Mouse (Mus musculus): ENCODE data around the gene Ahrr.

The Ahrr gene

DNA sequence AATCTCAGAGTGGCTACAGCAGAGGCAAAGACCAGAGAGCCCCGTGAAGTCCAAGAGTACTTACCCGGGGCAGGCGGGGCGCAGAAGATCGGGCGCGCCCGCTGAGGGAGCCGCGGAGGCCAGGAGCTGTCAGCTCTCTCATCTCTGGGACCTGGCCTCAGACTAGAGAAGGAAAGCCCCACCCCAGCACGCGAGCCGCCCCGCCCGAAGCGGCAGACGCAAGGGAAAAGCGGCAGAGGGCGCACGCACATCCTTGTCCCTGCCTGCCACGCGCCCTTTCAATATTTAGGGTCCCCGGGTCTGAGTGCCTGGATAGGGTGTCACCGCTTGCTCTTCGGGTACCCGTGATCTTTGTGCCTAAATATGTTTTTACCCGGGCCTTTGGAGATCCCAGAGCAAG, at the start of gene Ahrr:
Gene Ahrr, minus strand, starts transcription at position 165 of the 400 bp plus-strand sequence.
- peak; percentile 13 to 18 for DNase-seq

DNA sequence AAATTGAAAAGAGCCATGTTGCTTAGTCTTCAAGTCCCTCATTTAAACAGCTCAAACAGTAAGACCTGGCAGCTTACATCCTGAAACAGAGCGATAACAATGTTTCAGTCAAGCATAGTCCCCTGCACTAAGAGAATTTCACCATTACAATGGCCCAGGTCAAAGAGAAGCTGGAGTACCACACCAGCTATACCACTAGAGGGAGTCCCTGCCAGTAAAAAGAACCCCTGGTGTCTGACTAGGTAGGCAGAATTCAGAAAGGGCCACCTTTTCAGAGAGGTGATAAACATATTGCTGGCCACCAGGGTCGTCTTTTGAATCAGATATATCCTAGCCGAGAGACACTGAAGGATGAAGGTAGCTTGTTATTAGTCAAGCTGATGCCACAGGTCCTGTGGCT, 48.9 kb upstream of the Ahrr start:
- DNase-seq: no peak

DNA sequence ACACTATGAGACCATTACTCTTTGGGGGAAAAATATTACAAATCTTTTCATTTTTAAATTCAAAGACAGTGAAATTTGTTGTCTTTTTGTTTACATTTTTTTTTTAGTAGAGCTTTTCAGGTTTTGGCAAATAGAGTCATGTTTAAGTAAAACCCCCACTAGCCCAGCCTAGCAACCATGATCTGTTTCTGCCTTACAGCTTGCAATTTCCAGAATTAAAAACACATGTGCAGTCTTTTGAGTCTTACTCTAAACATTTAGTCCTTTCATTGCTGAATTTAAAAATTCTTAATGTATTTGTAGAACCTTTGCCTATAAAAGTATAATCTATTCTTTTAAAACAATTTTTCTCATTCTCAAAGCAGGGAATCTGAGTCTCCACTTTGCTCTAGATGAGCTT, 37.2 kb upstream of the Ahrr start:
- DNase-seq: no peak

DNA sequence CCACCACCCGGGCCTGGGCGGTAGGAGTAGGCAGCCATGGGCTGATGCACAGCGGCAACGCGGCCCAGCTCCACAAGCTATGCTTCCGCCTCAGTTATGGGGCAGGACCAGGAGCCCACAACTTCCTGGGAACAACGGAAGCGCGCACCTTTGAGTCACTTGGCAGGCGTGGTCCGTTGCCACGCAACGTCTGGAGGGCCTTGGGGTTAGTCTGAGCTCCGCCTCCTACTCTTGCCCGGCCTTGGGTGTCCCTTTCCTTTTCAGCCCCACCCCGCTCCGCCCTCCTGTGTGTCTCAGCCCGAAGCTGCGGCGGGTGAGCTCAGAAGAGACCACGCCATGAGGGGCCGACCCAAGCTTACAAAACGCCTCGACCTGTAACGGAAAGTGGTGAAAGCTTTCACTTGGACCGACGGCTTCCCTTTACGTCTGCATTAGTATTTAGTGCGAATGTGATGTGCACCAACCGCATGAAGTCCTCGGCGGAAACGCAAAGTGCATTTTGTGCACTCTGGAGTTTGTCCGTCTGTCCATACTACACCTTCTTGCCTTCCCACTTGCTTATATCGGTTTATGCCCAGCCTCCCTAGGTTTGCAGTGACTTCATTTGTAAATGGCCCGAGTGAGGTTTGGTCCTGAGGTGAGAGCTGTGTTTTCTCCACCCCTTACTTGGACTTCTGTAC, 25.2 kb upstream of the Ahrr start, which contains the start of gene Pdcd6:
Gene Pdcd6, minus strand, starts transcription at position 411 of the 680 bp plus-strand sequence.
- peak; percentile 91 to 94 for DNase-seq

DNA sequence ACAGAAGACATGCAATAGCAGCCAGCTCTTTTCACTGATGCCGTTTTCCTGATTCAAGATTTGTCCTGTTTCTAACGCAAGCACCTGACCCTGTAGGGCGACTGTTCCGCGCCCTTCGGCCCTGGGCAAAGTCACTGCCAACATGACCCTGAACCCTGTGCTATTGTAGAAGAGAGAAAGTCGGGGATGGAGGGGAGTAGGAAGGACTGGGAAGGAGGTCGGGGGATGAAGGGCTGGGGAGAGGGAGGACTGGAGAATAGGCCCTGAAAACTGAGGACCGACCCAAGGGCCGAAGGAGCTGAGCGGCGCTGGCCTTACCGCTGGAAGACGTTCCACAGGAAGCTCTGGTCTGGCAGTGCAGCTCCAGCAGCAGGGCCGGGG, 24.6 kb upstream of the Ahrr start:
- no peak for DNase-seq

DNA sequence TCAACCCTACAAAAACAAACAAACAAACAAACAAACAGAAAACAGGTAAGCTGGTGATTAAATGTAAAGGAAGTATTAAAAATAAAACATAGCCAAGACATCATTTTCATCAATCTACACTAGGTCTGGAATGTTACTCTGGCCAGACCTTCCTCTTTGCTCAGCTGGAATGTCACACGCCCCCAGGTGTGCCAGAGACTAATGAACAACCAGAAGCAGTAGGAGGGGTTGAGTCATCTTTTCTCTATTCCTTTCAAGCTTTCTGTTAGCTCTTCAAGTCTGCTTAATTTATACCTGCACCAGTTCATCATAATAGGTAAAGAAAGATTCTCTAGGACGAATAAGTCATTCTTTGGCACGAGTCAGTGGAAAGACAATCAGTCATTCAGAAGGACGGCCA, 24.3 kb upstream of the Ahrr start:
- no peak for DNase-seq

DNA sequence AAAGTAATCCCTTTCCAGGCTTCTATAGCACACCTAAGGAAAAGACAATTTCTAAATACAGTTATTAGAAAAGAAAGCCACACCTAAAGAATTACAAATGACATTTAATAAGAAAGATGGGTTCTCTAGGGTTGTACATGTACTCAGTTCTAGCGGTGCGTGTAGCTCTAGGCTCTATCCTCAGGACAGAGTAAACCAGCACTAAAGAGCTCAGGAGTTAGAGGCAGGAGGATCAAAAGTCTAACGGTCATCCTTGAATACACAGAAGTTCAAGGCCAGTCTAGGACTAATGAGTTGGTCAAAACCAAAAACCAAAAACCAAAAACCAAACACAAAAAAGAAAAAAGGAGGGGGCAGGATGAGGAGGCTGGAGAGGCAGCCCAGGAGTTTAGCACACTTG, 22.5 kb upstream of the Ahrr start:
- DNase-seq: no peak

DNA sequence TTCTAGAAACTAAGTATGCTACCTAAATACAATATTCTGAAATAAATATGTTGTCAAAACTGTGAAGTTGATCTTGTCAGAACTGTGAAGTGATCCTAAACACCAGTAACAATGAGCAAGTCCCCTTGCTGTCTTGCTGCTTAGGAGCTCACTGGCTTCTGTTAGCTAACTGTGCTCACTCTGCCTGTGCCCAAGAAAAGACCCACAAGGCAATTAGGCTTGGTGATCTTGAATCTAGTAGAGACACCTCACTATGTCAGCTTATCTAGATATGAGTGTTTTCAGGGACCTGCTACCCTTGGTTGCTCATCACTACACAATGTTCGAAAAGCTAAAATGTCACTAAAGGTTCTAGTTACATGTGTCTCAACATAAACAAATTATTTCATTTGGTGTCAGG, 13.6 kb upstream of the Ahrr start:
- no peak for DNase-seq

DNA sequence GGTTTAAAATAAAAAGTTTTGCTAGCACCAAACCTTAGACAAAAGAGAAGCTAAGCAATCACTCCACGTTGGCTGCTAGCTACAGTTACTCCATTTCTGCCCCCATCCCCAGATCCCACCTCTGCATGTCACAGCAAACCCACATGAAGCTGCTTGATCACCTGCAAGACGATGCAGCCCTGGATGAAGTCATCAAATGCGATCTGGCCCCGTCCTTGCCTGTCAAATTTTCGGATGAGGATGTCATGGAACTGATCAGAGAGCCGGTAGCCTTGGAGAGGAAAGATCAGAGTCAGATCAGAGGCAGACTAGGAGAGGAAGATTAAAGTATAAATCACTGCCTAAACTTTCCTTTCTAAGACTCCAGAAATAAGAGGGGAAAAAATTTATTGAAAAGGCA, 13.2 kb upstream of the Ahrr start:
- no peak for DNase-seq

DNA sequence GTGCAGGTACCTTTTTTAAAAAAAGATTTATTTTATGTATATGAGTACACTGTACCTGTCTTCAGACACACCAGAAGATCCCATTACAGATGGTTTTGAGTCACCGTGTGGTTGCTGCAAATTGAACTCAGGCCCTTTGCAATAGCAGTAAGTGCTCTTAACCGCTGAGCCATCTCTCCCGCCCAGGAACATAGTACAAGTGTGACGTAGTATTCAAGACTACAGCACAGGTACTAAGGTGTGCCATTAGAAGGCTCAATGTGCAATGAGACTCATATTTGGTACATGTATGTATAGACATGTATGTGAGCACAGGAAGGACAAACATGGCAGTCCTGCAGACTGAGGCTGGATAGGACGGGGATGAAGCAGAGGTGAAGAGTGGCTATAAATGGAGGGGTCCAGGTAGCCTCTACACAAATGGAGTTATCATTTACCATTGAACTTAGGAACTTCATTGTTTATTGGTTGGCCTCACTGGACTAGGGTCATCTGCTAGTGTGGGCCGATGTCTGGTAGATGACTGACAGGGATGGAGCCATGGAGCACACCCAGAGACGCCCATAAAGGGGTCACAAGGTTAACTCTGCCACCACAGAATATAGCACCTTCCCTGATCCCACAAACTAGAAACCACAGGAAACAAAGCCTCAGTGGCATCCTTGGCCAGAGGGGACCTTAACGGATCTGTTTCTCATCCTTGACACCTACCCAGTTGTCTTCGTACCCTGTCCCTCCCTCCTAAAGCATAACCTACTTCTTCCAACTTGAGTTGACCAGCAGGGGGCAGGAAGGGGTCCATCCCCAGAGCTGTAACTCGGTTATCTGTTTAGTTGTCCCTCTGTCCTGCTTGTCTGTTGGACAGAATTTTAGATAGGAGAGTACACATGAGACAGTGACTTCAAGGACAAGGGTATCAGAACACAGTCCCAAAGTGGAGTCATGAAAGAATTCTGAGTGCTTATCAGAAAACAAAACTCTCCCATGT, 10.2 kb upstream of the Ahrr start:
- no peak for DNase-seq

DNA sequence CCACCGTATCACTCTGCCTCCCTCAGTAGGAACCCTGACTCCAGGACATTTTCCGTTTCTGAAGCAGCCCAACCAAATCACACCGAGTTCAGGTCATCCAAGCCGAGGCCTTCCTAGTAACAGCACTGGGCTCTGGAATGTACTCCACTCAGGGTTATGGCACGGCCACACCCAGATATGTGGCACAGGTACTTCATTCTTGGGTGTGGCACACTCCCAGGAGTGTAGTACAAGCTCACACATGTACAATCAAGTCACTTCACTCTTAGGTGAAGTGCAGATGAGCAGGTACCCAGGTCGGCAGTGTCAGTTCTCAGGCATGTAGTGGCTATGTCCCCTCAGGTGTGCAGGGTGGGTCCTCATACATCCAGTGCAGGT, 9.5 kb upstream of the Ahrr start:
- no peak for DNase-seq

DNA sequence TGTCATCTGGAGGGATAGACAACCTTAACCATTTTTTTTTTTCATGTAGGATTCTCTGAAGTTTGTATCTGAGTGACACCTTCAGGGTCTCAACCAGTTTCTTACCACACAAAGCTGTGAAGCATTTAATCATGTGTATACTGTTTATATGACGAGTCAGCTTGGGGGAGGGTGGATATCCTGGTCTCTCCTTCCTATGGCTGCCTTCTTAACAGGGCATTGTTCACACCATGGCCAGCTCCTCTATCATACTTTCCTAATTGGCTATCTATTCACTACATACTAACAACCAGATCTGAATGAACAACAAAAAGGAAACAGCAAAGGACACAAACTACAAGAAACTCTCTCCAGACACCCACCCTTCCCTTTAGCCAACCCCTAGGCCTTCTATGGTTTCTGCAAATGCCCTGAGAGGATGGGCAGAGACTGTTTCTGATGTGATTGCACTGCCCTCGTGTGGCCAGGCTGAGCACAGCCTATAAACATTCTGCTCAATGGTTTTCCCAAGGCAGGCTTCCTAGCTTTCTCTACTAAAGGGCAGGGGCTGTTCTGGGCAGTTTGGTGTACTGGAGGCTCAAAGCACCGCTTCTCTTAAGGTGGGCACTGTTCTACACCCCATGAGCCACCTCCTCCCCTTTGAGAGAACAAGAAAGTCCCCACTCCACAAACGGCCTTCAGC, 8.9 kb upstream of the Ahrr start:
- DNase-seq: peak in 1 of 2 experiments; percentile 11

DNA sequence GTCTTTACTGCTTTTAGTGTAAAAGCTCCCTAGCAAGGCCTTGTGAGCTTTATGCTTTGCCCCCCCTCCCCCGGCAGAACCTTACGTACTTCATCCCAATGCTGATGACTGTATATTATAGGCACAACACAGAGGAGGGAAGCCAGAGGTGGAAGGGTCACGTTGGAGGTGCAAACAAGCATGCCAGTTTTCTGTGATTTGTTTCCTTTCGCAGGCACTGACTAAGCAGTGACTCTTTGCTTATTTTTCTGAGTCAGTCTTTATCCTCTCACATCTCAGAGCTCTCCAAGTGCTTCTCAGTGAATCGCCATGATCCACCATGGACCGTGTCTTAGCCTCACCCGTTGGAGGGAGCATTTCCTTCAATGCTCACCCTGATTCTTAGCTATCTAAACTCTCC, 4.2 kb upstream of the Ahrr start:
- DNase-seq: no peak

DNA sequence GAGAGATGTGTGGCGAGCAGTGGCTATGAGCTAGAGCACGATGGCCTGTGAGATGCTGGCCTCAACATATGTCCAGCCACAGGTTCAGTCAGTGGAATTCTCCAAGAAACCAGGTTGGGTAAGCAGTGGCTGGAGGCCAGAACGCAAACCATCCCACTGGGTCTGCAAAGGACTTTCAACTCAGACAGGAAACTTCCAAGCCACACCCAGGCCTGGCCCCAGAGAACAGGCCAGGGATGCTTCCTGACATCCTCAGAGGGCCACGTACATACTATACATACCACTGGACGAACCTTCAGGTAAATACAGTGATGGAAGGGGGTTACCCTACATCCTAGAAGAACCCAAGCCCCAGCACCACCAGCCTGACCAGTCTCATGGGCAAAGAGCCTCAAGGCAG, 2.5 kb downstream of the Ahrr start:
- no peak for DNase-seq

DNA sequence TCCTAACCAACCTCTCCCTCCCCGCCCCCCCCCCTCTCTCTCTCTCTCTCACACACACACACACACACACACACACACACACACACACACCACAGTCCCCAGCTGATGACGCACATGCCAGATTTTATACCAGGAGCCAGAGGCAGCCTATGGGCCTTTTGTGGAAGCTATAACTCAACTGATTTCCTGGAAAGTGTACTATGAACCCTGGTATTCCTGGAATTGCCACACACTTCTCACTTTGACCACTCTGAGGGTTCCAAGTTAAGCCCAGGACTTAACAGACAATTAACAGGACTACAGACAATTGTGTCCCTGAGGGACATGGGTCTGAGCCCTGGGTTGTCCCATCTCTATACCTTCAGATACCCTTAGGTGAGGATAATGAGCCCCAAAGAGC, 9.8 kb downstream of the Ahrr start:
- no peak for DNase-seq

DNA sequence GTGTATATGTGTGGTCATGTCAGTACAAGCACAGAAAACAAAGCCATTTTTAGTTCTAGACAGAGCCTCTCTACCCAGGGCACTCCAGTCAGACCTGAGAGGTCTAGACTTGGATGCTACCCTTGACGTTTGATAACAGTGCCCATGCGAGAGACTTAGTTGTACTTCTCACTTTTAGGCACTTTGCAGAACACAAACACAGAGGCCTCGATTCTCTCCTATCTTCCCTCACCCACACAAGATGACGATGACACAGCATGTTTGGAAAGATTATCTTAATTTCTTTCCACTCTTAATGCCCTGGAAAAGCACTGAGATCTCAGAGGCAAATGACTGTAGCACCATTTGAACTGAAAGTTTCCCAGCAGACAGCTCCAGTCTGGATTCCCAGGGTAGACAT, 16.4 kb downstream of the Ahrr start:
- no peak for DNase-seq

DNA sequence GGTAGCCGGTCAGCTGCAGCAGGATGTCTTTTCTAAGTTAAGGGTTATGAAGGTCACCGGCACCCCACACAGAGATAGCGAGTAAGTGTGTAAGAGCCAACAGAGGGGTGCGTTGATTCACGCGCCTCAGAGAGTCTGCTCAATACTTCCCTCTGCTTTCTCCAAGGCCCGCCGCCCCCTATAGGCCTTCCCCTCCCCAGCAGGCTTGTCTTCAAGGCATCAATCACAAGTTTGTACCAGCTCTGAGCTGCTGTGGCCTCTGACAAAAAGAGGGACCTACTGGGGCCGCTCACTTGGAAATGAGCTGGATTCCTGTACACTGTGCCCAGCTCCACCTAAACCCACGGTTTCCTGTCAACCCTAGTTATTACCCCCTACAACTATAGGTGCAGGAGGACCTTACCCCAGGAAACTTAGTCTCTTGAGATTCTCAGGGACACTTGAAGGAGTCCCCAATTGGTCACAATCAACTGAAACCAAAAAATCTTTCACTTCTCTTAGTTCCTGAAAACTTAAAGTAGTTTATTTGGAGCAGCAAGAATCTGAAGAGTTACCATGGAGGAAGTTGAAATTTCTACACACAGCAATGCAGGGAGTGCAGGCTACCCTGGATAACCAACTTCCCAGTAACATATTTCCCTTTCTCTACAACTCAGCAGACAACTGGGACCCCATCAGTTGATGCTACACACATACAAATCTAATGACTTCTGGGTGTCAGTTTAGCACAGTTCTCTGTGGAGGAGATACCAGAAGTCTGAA, 31.7 kb downstream of the Ahrr start:
- DNase-seq: no peak

DNA sequence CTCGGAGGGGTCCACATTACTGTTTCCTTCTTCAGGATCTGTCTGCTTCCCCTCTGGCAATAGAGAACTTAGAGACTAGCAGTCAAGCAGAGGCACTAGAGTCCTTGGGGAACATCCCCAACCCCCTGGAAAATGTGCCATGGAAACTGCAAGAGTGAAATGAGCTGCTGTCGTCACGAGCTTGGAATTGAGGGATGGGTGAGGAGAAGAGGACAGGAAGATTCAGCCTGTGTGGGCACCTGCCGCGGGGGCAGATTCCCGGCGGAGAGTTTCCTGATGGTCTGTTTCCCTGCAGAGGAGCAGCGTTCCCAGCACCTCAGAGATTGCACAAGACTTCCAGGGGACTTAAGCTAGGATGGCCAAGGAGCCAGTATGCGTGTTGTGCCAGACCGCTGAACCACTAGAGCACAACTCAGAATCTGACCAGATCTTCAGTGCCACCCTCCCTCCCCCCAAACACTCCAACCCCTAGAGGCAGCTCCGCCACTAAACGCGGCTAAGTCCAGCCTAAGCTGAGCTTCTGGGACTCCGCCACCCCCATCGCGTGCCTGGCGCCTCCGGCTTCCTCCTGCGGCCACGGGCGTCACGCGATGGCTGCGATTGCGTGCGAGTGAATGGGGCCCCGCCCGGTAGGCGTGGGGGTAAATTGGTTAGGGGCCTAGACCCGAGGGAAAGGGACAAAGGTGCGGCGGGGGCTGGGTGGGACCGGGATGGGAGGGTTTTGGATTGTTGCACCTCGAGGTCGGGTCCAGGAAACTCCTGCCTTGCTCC, 32.5 kb downstream of the Ahrr start:
- peak; percentile 6 to 8 for DNase-seq

DNA sequence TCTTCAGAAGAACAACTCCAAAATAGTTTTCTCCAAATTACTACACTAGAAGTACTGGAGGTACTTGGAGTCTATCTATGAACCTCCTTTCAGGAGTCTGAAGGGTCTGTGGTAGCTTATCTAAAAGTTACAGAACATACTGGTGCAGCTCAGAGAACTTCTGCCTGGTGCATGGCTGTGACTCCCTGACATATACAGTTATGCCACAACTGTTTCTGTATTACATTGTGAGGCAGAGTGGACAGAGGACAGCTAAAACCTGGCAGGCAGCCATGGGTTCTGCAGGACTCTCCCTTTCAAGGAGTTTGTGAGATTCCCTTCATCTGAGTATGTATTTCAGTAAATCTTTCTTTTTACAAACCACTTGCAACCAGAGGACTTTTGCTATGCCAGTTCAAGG, 45.6 kb downstream of the Ahrr start:
- no peak for DNase-seq

DNA sequence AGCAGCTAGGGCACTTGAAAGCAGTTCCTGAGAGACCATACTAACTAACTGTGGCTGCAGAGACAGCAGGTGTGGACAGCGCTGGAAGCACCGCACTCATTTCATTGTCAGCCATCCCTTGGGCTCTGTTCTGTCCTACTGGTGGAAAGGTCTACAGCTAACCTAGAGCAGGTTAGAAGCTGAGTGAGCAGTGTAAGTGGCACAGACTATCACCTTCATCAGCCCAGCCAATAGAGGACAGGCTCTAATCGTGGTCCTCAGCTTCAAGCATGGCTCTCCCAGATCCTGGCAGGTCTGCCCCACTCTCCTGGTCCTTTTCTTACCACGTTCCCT, 46.3 kb downstream of the Ahrr start:
- no peak for DNase-seq

DNA sequence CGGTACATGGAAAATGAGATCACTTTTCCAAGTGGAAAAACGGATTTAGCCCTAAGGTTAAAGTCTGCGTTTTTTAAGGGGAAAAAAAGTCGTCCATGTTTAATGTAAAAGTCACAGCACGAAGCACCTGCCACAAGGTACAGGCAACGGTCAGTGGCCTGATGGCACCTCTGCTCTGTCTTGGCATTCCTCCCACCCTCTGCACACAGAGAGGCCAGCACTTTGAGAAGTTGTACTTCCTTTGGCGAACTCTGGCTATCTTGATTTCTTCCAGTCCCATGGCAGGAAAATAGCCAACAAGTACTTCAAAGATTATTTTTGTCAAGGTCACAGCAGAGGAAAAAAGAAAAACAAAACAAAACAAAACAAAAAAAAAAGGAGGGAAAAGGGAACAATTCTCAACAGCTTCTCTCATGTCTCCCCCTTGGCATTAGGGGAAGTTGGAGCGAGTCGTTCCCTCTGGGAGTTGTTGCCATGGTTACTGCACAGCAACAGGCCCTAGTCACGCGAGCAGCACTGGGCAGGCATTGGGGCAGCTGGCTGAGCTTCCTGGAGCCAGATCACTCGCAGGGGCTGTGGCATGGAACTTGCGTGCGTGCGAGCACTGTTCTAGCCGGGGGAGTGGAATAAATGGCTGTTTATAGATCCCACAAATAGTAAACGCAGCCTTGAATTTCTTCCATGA, 46.8 kb downstream of the Ahrr start:
- no peak for DNase-seq

DNA sequence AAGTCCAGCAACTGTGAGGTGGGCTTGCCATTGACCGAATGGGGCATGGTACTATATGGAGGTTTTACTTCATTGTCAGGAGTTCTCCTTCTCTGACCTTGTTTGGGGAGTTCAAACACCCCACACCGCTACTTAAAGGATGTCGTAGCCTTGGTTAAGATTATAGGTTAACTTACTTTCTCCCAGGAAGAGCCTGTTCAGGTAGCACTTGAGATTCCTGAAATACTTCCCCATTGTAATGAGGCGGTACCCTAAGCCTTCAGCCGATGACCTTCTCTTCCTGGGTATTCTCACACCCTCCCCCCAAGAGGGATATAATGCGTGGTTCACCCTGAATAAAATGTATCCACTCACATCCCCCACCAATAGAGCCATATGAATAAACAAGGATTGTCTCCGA, 54.6 kb downstream of the Ahrr start:
- DNase-seq: no peak

Data from thymus, adult 18-20 months (tissue).